Mouse (Mus musculus): ENCODE measurements at regions not wholly inside any gene's neighbourhood (a gene's known extent, or its start where the extent isn't known, plus 50 kb on each side); places are given as distances from the start of the nearest gene placed in this dataset.

- no peaks in the 10 kb centered on the region for H3K79me2 ChIP-seq (ENCODE audit: control insufficient read depth, insufficient read depth)
- H3K27me3 ChIP-seq (ENCODE audit: control insufficient read depth, insufficient read depth, insufficient read length): no peaks in the 10 kb centered on the region
- H3K4me3 ChIP-seq: no peak overlapping the region
- H3ac ChIP-seq (ENCODE audit: control insufficient read depth, insufficient read length): no peak overlapping the region
- H3K4me2 ChIP-seq (ENCODE audit: low read depth): no peak overlapping the region
- no peak for TF ChIP-seq POLR2AphosphoS2 (IDR thresholded peaks at IDR 0.05; ENCODE audit: insufficient read length, low read depth)
- no peak for TF ChIP-seq MYOD1 (IDR thresholded peaks at IDR 0.05; ENCODE audit: control insufficient read depth in 1 of 3, insufficient read length in 2 of 3, low read depth in 2 of 3)
- no peak for TF ChIP-seq SRF (IDR thresholded peaks at IDR 0.05; ENCODE audit: control insufficient read depth, insufficient read length, low read depth)
- TF ChIP-seq CEBPB (IDR thresholded peaks at IDR 0.05; ENCODE audit: insufficient read depth, poor library complexity, severe bottlenecking): no peak
- no peak for TF ChIP-seq MYOG (IDR thresholded peaks at IDR 0.05; ENCODE audit: control insufficient read depth in 1 of 3, insufficient read depth in 1 of 3, insufficient read length in 2 of 3, low read depth in 2 of 3)
- TF ChIP-seq TCF3 (IDR thresholded peaks at IDR 0.05; ENCODE audit: insufficient read length, low read depth): no peak
- no peak for TF ChIP-seq E2F4 (IDR thresholded peaks at IDR 0.05; ENCODE audit: insufficient read depth)
- TF ChIP-seq MAX (IDR thresholded peaks at IDR 0.05; ENCODE audit: low read depth): no peak
- no peak for TF ChIP-seq USF1 (IDR thresholded peaks at IDR 0.05; ENCODE audit: low read depth)
- no peak for TF ChIP-seq TCF12 (IDR thresholded peaks at IDR 0.05; ENCODE audit: insufficient read depth, poor library complexity, severe bottlenecking)
- TF ChIP-seq POLR2A (IDR thresholded peaks at IDR 0.05; ENCODE audit: insufficient read length, low read depth): no peak
- no peaks in the 10 kb centered on the region for H3K36me3 ChIP-seq (ENCODE audit: control insufficient read depth, insufficient read depth)
These were observed 265.6 kb downstream of the Kcnj2 start for GRCm38 (mm10) chr11:111331592-111331991.

- Histone ChIP-seq H3K36me3 (ENCODE audit: control insufficient read depth, insufficient read depth) (no peaks in the 10 kb centered on the region), H3K4me2 (ENCODE audit: low read depth) (no peak overlapping the region)
- TF ChIP-seq MYOD1 (IDR thresholded peaks at IDR 0.05; ENCODE audit: control insufficient read depth in 1 of 3, insufficient read length in 2 of 3, low read depth in 2 of 3): peak in 2 of 3 experiments; percentile 28 to 36
- no peak for TF ChIP-seq MYOG (IDR thresholded peaks at IDR 0.05; ENCODE audit: control insufficient read depth in 1 of 3, insufficient read depth in 1 of 3, insufficient read length in 2 of 3, low read depth in 2 of 3)
These were observed 267.1 kb downstream of the Kcnj2 start for GRCm38 (mm10) chr11:111333021-111333420.

GRCm38 (mm10) chr11:111347562-111347961, 281.6 kb downstream of the Kcnj2 start:
- Histone ChIP-seq H3K4me2 (ENCODE audit: low read depth) (no peak overlapping the region), H3K27me3 (ENCODE audit: control insufficient read depth, insufficient read depth, insufficient read length) (no peaks in the 10 kb centered on the region), H3K79me2 (ENCODE audit: control insufficient read depth, insufficient read depth) (no peaks in the 10 kb centered on the region), H3K36me3 (ENCODE audit: control insufficient read depth, insufficient read depth) (no peaks in the 10 kb centered on the region), H3K4me3 (no peak overlapping the region), H3ac (ENCODE audit: control insufficient read depth, insufficient read length) (no peak overlapping the region)
- no peak for TF ChIP-seq MAX (IDR thresholded peaks at IDR 0.05; ENCODE audit: low read depth)
- TF ChIP-seq MYOG (IDR thresholded peaks at IDR 0.05; ENCODE audit: control insufficient read depth in 1 of 3, insufficient read depth in 1 of 3, insufficient read length in 2 of 3, low read depth in 2 of 3): no peak
- no peak for TF ChIP-seq CEBPB (IDR thresholded peaks at IDR 0.05; ENCODE audit: insufficient read depth, poor library complexity, severe bottlenecking)
- no peak for TF ChIP-seq TCF12 (IDR thresholded peaks at IDR 0.05; ENCODE audit: insufficient read depth, poor library complexity, severe bottlenecking)
- no peak for TF ChIP-seq USF1 (IDR thresholded peaks at IDR 0.05; ENCODE audit: low read depth)
- TF ChIP-seq POLR2AphosphoS2 (IDR thresholded peaks at IDR 0.05; ENCODE audit: insufficient read length, low read depth): no peak
- TF ChIP-seq POLR2A (IDR thresholded peaks at IDR 0.05; ENCODE audit: insufficient read length, low read depth): no peak
- no peak for TF ChIP-seq MYOD1 (IDR thresholded peaks at IDR 0.05; ENCODE audit: control insufficient read depth in 1 of 3, insufficient read length in 2 of 3, low read depth in 2 of 3)
- no peak for TF ChIP-seq TCF3 (IDR thresholded peaks at IDR 0.05; ENCODE audit: insufficient read length, low read depth)
- no peak for TF ChIP-seq E2F4 (IDR thresholded peaks at IDR 0.05; ENCODE audit: insufficient read depth)
- no peak for TF ChIP-seq REST (IDR thresholded peaks at IDR 0.05; ENCODE audit: insufficient read depth, insufficient read length)
- no peak for TF ChIP-seq SRF (IDR thresholded peaks at IDR 0.05; ENCODE audit: control insufficient read depth, insufficient read length, low read depth)

More at GRCm38 (mm10) chr11:111333021-111333420, 267.1 kb downstream of the Kcnj2 start:
- Histone ChIP-seq H3K4me3 (no peak overlapping the region), H3K27me3 (ENCODE audit: control insufficient read depth, insufficient read depth, insufficient read length) (no peaks in the 10 kb centered on the region), H3ac (ENCODE audit: control insufficient read depth, insufficient read length) (no peak overlapping the region), H3K79me2 (ENCODE audit: control insufficient read depth, insufficient read depth) (no peaks in the 10 kb centered on the region)

- Histone ChIP-seq H3K36me3 (ENCODE audit: control insufficient read depth, insufficient read depth) (no peaks in the 10 kb centered on the region), H3K27me3 (ENCODE audit: control insufficient read depth, insufficient read depth, insufficient read length) (no peaks in the 10 kb centered on the region)
These were observed 284.1 kb downstream of the Kcnj2 start for GRCm38 (mm10) chr11:111350028-111350427.

GRCm38 (mm10) chr11:111363363-111363762, 297.4 kb downstream of the Kcnj2 start:
- no peak overlapping the region for H3ac ChIP-seq (ENCODE audit: control insufficient read depth, insufficient read length)
- no peak overlapping the region for H3K4me3 ChIP-seq
- H3K79me2 ChIP-seq (ENCODE audit: control insufficient read depth, insufficient read depth): no peaks in the 10 kb centered on the region
- H3K4me2 ChIP-seq (ENCODE audit: low read depth): no peak overlapping the region
- H3K27me3 ChIP-seq (ENCODE audit: control insufficient read depth, insufficient read depth, insufficient read length): no peaks in the 10 kb centered on the region
- no peaks in the 10 kb centered on the region for H3K36me3 ChIP-seq (ENCODE audit: control insufficient read depth, insufficient read depth)
- no peak for TF ChIP-seq E2F4 (IDR thresholded peaks at IDR 0.05; ENCODE audit: insufficient read depth)
- no peak for TF ChIP-seq POLR2A (IDR thresholded peaks at IDR 0.05; ENCODE audit: insufficient read length, low read depth)
- TF ChIP-seq REST (IDR thresholded peaks at IDR 0.05; ENCODE audit: insufficient read depth, insufficient read length): no peak
- no peak for TF ChIP-seq TCF12 (IDR thresholded peaks at IDR 0.05; ENCODE audit: insufficient read depth, poor library complexity, severe bottlenecking)
- TF ChIP-seq TCF3 (IDR thresholded peaks at IDR 0.05; ENCODE audit: insufficient read length, low read depth): no peak
- TF ChIP-seq CEBPB (IDR thresholded peaks at IDR 0.05; ENCODE audit: insufficient read depth, poor library complexity, severe bottlenecking): no peak
- TF ChIP-seq SRF (IDR thresholded peaks at IDR 0.05; ENCODE audit: control insufficient read depth, insufficient read length, low read depth): no peak
- TF ChIP-seq MAX (IDR thresholded peaks at IDR 0.05; ENCODE audit: low read depth): no peak
- no peak for TF ChIP-seq USF1 (IDR thresholded peaks at IDR 0.05; ENCODE audit: low read depth)
- no peak for TF ChIP-seq POLR2AphosphoS2 (IDR thresholded peaks at IDR 0.05; ENCODE audit: insufficient read length, low read depth)
- no peak for TF ChIP-seq MYOG (IDR thresholded peaks at IDR 0.05; ENCODE audit: control insufficient read depth in 1 of 3, insufficient read depth in 1 of 3, insufficient read length in 2 of 3, low read depth in 2 of 3)
- TF ChIP-seq MYOD1 (IDR thresholded peaks at IDR 0.05; ENCODE audit: control insufficient read depth in 1 of 3, insufficient read length in 2 of 3, low read depth in 2 of 3): no peak

More at GRCm38 (mm10) chr11:111350028-111350427, 284.1 kb downstream of the Kcnj2 start:
- H3K79me2 ChIP-seq (ENCODE audit: control insufficient read depth, insufficient read depth): no peaks in the 10 kb centered on the region
- H3ac ChIP-seq (ENCODE audit: control insufficient read depth, insufficient read length): no peak overlapping the region
- no peak overlapping the region for H3K4me2 ChIP-seq (ENCODE audit: low read depth)
- no peak for TF ChIP-seq MAX (IDR thresholded peaks at IDR 0.05; ENCODE audit: low read depth)
- TF ChIP-seq REST (IDR thresholded peaks at IDR 0.05; ENCODE audit: insufficient read depth, insufficient read length): no peak
- TF ChIP-seq POLR2A (IDR thresholded peaks at IDR 0.05; ENCODE audit: insufficient read length, low read depth): no peak
- no peak for TF ChIP-seq POLR2AphosphoS2 (IDR thresholded peaks at IDR 0.05; ENCODE audit: insufficient read length, low read depth)
- TF ChIP-seq E2F4 (IDR thresholded peaks at IDR 0.05; ENCODE audit: insufficient read depth): no peak
- no peak for TF ChIP-seq MYOD1 (IDR thresholded peaks at IDR 0.05; ENCODE audit: control insufficient read depth in 1 of 3, insufficient read length in 2 of 3, low read depth in 2 of 3)
- no peak for TF ChIP-seq CEBPB (IDR thresholded peaks at IDR 0.05; ENCODE audit: insufficient read depth, poor library complexity, severe bottlenecking)
- TF ChIP-seq SRF (IDR thresholded peaks at IDR 0.05; ENCODE audit: control insufficient read depth, insufficient read length, low read depth): no peak
- TF ChIP-seq USF1 (IDR thresholded peaks at IDR 0.05; ENCODE audit: low read depth): no peak
- no peak for TF ChIP-seq TCF3 (IDR thresholded peaks at IDR 0.05; ENCODE audit: insufficient read length, low read depth)
- no peak for TF ChIP-seq MYOG (IDR thresholded peaks at IDR 0.05; ENCODE audit: control insufficient read depth in 1 of 3, insufficient read depth in 1 of 3, insufficient read length in 2 of 3, low read depth in 2 of 3)
- H3K4me3 ChIP-seq: no peak overlapping the region
